Mouse (Mus musculus) C2C12 (cell line): ENCODE data around the gene Mgat4c.

ENCODE experiments used
- CTCF ChIP-seq: IDR thresholded peaks from one replicate; pipeline ENCODE4 v1.5.1; 2011; ENCODE audit not compliant: control insufficient read depth, insufficient read depth, insufficient read length
- FOSL1 ChIP-seq: IDR thresholded peaks from one replicate; pipeline ENCODE4 v1.8.0; 2011; ENCODE audit warnings: mild to moderate bottlenecking, low read length; ENCODE audit not compliant: poor library complexity, insufficient read depth, severe bottlenecking
- MYOG ChIP-seq: IDR thresholded peaks from one replicate; pipeline ENCODE4 v1.6.1; 2011; ENCODE audit not compliant: control insufficient read depth, insufficient read length; ENCODE audit errors: extremely low read depth

GRCm38 (mm10) chr10:101770688-101771087 lies 89.4 kb downstream of the Mgat4c start:
- TF ChIP-seq CTCF, result no peak
- TF ChIP-seq MYOG, result no peak
- TF ChIP-seq FOSL1, result no peak
